Mouse (Mus musculus) ES-Bruce4 (cell line): ENCODE data around the gene Slc46a3. TPM values are rescaled to one million over a fixed set of nuclear protein-coding genes. Genes with fewer than 3 reads are reported as not detected.

Experiments used
- H3K27ac ChIP-seq: 2 replicates; pipeline ENCODE4 v1.5.1; 2012; ENCODE audit warnings: low read length, inconsistent platforms; ENCODE audit not compliant: insufficient read depth
- H3K27me3 ChIP-seq: 2 replicates; pipeline ENCODE4 v1.6.1; 2012; ENCODE audit warnings: mild to moderate bottlenecking, low read length, inconsistent platforms; ENCODE audit not compliant: control insufficient read depth, poor library complexity, insufficient read depth, severe bottlenecking
- H3K36me3 ChIP-seq: 2 replicates; pipeline ENCODE4 v1.6.1; 2012; ENCODE audit warnings: inconsistent platforms, mild to moderate bottlenecking, low read length, moderate library complexity; ENCODE audit not compliant: control insufficient read depth, poor library complexity, insufficient read depth, severe bottlenecking
- H3K4me1 ChIP-seq: one replicate; pipeline ENCODE4 v1.8.1; 2011; ENCODE audit warnings: low read length; ENCODE audit not compliant: control insufficient read depth, insufficient read depth
- H3K4me3 ChIP-seq: 2 replicates; pipeline ENCODE4 v1.5.1; 2011; ENCODE audit warnings: low read depth, mild to moderate bottlenecking, low read length
- H3K9ac ChIP-seq: 2 replicates; pipeline ENCODE4 v1.6.1; 2012; ENCODE audit warnings: low read depth, mild to moderate bottlenecking, inconsistent platforms; ENCODE audit not compliant: poor library complexity, severe bottlenecking
- H3K9me3 ChIP-seq: replicated peaks from 2 replicates; pipeline ENCODE4 v1.6.1; 2012; ENCODE audit warnings: mild to moderate bottlenecking, low read length, inconsistent platforms; ENCODE audit not compliant: control insufficient read depth, poor library complexity, insufficient read depth, severe bottlenecking
- CTCF ChIP-seq: IDR thresholded peaks from one replicate; pipeline ENCODE4 v1.8.1; 2011; ENCODE audit warnings: low read depth, low read length
- EP300 ChIP-seq: IDR thresholded peaks from 2 replicates; pipeline ENCODE4 v1.6.1; 2011; ENCODE audit warnings: low read depth, low read length; ENCODE audit not compliant: insufficient read depth
- POLR2A ChIP-seq: IDR thresholded peaks from one replicate; pipeline ENCODE4 v1.8.1; 2011; ENCODE audit warnings: low read length; ENCODE audit not compliant: insufficient read depth
- polyA plus RNA-seq: library from polyadenylated mRNA; stranded (reverse); fragments of >200 nt; gene quantifications from 2 replicates; pipeline ENCODE4 v1.2.4, GENCODE M21; 2011; ENCODE audit warnings: low read depth; ENCODE audit not compliant: missing spikeins, insufficient read depth, insufficient read length

Gene Slc46a3
- polyA plus RNA-seq, 1 experiment, result 2.5 TPM

- Histone ChIP-seq H3K4me3 (no peak overlapping the region), H3K9me3 (no peaks in the 10 kb centered on the region), H3K36me3 (no peaks in the 10 kb centered on the region), H3K27me3 (no peaks in the 10 kb centered on the region), H3K4me1 (peaks cover 7% of the 10 kb centered on the region), H3K9ac (no peak overlapping the region), H3K27ac (no peak overlapping the region)
- 0 out of 2 replicates have a peak, but pooled peaks have one; percentile 17 for TF ChIP-seq EP300
- no peak for TF ChIP-seq CTCF
- TF ChIP-seq POLR2A, result no peak
These were observed 59.6 kb downstream of the Slc46a3 start for GRCm38 (mm10) chr5:147834841-147835500.

GRCm38 (mm10) chr5:147832842-147833241, 61.8 kb downstream of the Slc46a3 start:
- Histone ChIP-seq H3K27me3 (no peaks in the 10 kb centered on the region), H3K9ac (no peak overlapping the region), H3K4me3 (no peak overlapping the region), H3K36me3 (no peaks in the 10 kb centered on the region), H3K27ac (no peak overlapping the region), H3K9me3 (no peaks in the 10 kb centered on the region), H3K4me1 (peaks cover 4% of the 10 kb centered on the region)
- no peak for TF ChIP-seq EP300
- TF ChIP-seq CTCF, result no peak
- TF ChIP-seq POLR2A, result no peak

- H3K4me1 ChIP-seq, result peaks cover 2% of the 10 kb centered on the region
- H3K4me3 ChIP-seq, result no peak overlapping the region
- TF ChIP-seq CTCF (no peak), EP300 (no peak), POLR2A (no peak)
- H3K27ac ChIP-seq, result no peak overlapping the region
- H3K9ac ChIP-seq, result no peak overlapping the region
- no peaks in the 10 kb centered on the region for H3K9me3 ChIP-seq
- no peaks in the 10 kb centered on the region for H3K27me3 ChIP-seq
- no peaks in the 10 kb centered on the region for H3K36me3 ChIP-seq
These were observed 65.8 kb downstream of the Slc46a3 start for GRCm38 (mm10) chr5:147828846-147829245.

Other genes starting within 250 kb of the Slc46a3 start
- gene Flt1, start 168.8 kb downstream of the Slc46a3 start, polyA plus RNA-seq, result 23.4 and 25.8 TPM in 2 replicates
- gene Pomp, start 34.4 kb downstream of the Slc46a3 start, polyA plus RNA-seq, result 249 and 270 TPM in 2 replicates
- 2.4 and 4.7 TPM in 2 replicates for gene Mtus2, start 62.5 kb upstream of the Slc46a3 start, polyA plus RNA-seq